Mouse (Mus musculus) hindbrain, embryonic 15.5 days (tissue): ENCODE results near the gene Gm10318. TPM values are rescaled to one million over a fixed set of nuclear protein-coding genes. Genes with fewer than 3 reads are reported as not detected.

Source experiments
- ATAC-seq: fragments of 200-750 bp; cut with Nextera tagmentation; 2 replicates; pipeline ENCODE4 v1.8.0; 2017; ENCODE audit warnings: low read depth, moderate number of reproducible peaks, moderate TSS enrichment; ENCODE audit not compliant: low FRiP score
- H3K27ac ChIP-seq: fragments of 300-500 bp; sonication (generic); replicated peaks from 2 replicates; pipeline ENCODE4 v1.5.1; 2015; ENCODE audit warnings: mild to moderate bottlenecking, inconsistent platforms
- H3K27me3 ChIP-seq: fragments of 300-500 bp; sonication (generic); 2 replicates; pipeline ENCODE4 v1.6.1; 2015; ENCODE audit warnings: control low read depth, inconsistent platforms
- H3K36me3 ChIP-seq: fragments of 300-500 bp; sonication (generic); 2 replicates; pipeline ENCODE4 v1.6.1; 2015; ENCODE audit warnings: control low read depth, inconsistent platforms
- H3K4me1 ChIP-seq: fragments of 300-500 bp; sonication (generic); replicated peaks from 2 replicates; pipeline ENCODE4 v1.6.1; 2015; ENCODE audit warnings: control low read depth, inconsistent platforms
- H3K4me2 ChIP-seq: fragments of 300-500 bp; sonication (generic); 2 replicates; pipeline ENCODE4 v1.6.1; 2015; ENCODE audit warnings: moderate library complexity, mild to moderate bottlenecking, inconsistent platforms
- H3K4me3 ChIP-seq: fragments of 300-500 bp; sonication (generic); 2 replicates; pipeline ENCODE4 v1.5.1; 2015; ENCODE audit warnings: mild to moderate bottlenecking, inconsistent platforms
- H3K9ac ChIP-seq: fragments of 300-500 bp; sonication (generic); 2 replicates; pipeline ENCODE4 v1.6.1; 2015; ENCODE audit warnings: inconsistent platforms
- H3K9me3 ChIP-seq: fragments of 300-500 bp; sonication (generic); 2 replicates; pipeline ENCODE4 v1.6.1; 2016; ENCODE audit warnings: control low read depth, inconsistent platforms
- WGBS: fragments of 180-500 bp; shearing (Covaris S2); methylation state at CpG from one replicate; pipeline ENCODE4 v1.1.7; 2015; 5-methylcytosine and 5-hydroxymethylcytosine counted together
- polyA plus RNA-seq: library from polyadenylated mRNA; unstranded; fragments of >200 nt; fragmentation: Nextera tagmentation; extraction: Ambion mirVana; gene quantifications from 2 replicates; pipeline ENCODE4 v1.2.1, GENCODE M21; 2015

Gene Gm10318
- polyA plus RNA-seq, 1 experiment from 2014 or later, result not detected

GRCm38 (mm10) chr10:77900126-77900525 lies 47.5 kb downstream of the Gm10318 start:
- Histone ChIP-seq H3K9me3 (no peaks in the 10 kb centered on the region), H3K4me3 (no peak overlapping the region), H3K27ac (no peak overlapping the region), H3K27me3 (no peaks in the 10 kb centered on the region), H3K4me1 (peaks cover 37% of the 10 kb centered on the region), H3K36me3 (no peaks in the 10 kb centered on the region), H3K9ac (no peak overlapping the region), H3K4me2 (no peak overlapping the region)
- 76% methylated on average over 7 of the region's 7 CpGs for WGBS
- ATAC-seq, result no peak

GRCm38 (mm10) chr10:77900903-77901818 lies 48.5 kb downstream of the Gm10318 start:
- Histone ChIP-seq H3K4me3 (peak overlapping the region; percentile 59), H3K27ac (peak overlapping the region; percentile 75; the same call in 1 of the 2 replicates), H3K9ac (peak overlapping the region; percentile 63; the same call in 1 of the 2 replicates), H3K36me3 (no peaks in the 10 kb centered on the region), H3K9me3 (no peaks in the 10 kb centered on the region), H3K27me3 (no peaks in the 10 kb centered on the region), H3K4me2 (peak overlapping the region; percentile 68), H3K4me1 (peaks cover 31% of the 10 kb centered on the region)
- 80% methylated on average over 27 of the region's 27 CpGs for WGBS
- ATAC-seq, result no peak

GRCm38 (mm10) chr10:77901871-77902210 lies 49.2 kb downstream of the Gm10318 start:
- peak overlapping the region; percentile 68 for H3K4me2 ChIP-seq
- H3K4me1 ChIP-seq, result peaks cover 31% of the 10 kb centered on the region
- H3K4me3 ChIP-seq, result peak overlapping the region; percentile 59
- no peaks in the 10 kb centered on the region for H3K27me3 ChIP-seq
- under 1% methylated on average over 14 of the region's 14 CpGs for WGBS
- H3K9ac ChIP-seq, result peak overlapping the region; percentile 63
- peak overlapping the region; percentile 75 for H3K27ac ChIP-seq
- no peaks in the 10 kb centered on the region for H3K36me3 ChIP-seq
- H3K9me3 ChIP-seq, result no peaks in the 10 kb centered on the region
- ATAC-seq, result peak; percentile 20; the same call in 1 of the 2 replicates

GRCm38 (mm10) chr10:77902211-77902893 lies 49.7 kb downstream of the Gm10318 start, which contains the start of gene Lrrc3:
Lrrc3 (minus strand) TSS chr10:77902536.
- ATAC-seq, result peak; percentile 84
- peak within 1 kb of the TSS; percentile 59 for H3K4me3 ChIP-seq
- H3K27me3 ChIP-seq, result no peaks in the 10 kb centered on the region
- H3K4me2 ChIP-seq, result peak within 1 kb of the TSS; percentile 68
- peak within 1 kb of the TSS; percentile 75 for H3K27ac ChIP-seq
- no peaks in the 10 kb centered on the region for H3K9me3 ChIP-seq
- H3K4me1 ChIP-seq, result peaks cover 31% of the 10 kb centered on the region
- H3K9ac ChIP-seq, result peak within 1 kb of the TSS; percentile 63
- no peaks in the 10 kb centered on the region for H3K36me3 ChIP-seq
- WGBS, result under 1% methylated on average over 45 of the region's 46 CpGs

- peak; percentile 89 for ATAC-seq
These were observed 50.4 kb downstream of the Gm10318 start for GRCm38 (mm10) chr10:77902894-77903715.

More at GRCm38 (mm10) chr10:77902894-77903715, 50.4 kb downstream of the Gm10318 start:
- Histone ChIP-seq H3K9ac (peak overlapping the region; percentile 52), H3K9me3 (no peaks in the 10 kb centered on the region), H3K4me3 (peak overlapping the region; percentile 59), H3K36me3 (no peaks in the 10 kb centered on the region), H3K4me2 (peak overlapping the region; percentile 68), H3K27me3 (no peaks in the 10 kb centered on the region), H3K27ac (peak overlapping the region; percentile 75), H3K4me1 (peaks cover 31% of the 10 kb centered on the region)
- WGBS, result 8% methylated on average over 35 of the region's 35 CpGs

Other genes with a start within 250 kb of the Gm10318 start
- 282 and 283 TPM in 2 replicates for gene Sumo3, start 246.8 kb upstream of the Gm10318 start, polyA plus RNA-seq
- 2.9 TPM in 1 of 2 replicates, not detected in the other for gene Gm49325, start 246.7 kb upstream of the Gm10318 start, polyA plus RNA-seq
- 83.8 and 90.0 TPM in 2 replicates for gene Ube2g2, start 230.6 kb upstream of the Gm10318 start, polyA plus RNA-seq
- gene Tspear, start 166.3 kb upstream of the Gm10318 start, polyA plus RNA-seq, result 0.99 and 1.3 TPM in 2 replicates
- not detected in 2 replicates for gene Gm19402, start 162.1 kb upstream of the Gm10318 start, polyA plus RNA-seq
- gene Gm9508, start 155.6 kb upstream of the Gm10318 start, polyA plus RNA-seq, result not detected in 2 replicates
- not detected in 2 replicates for gene Gm10272, start 146.2 kb upstream of the Gm10318 start, polyA plus RNA-seq
- not detected in 2 replicates for gene Gm10024, start 141.4 kb upstream of the Gm10318 start, polyA plus RNA-seq
- gene Gm10142, start 137.1 kb upstream of the Gm10318 start, polyA plus RNA-seq, result not detected in 2 replicates
- not detected in 2 replicates for gene Krtap12-1, start 132.3 kb upstream of the Gm10318 start, polyA plus RNA-seq
- gene Gm10100, start 126.4 kb upstream of the Gm10318 start, polyA plus RNA-seq, result not detected in 2 replicates
- gene Gm18596, start 110.2 kb upstream of the Gm10318 start, polyA plus RNA-seq, result not detected in 2 replicates
- gene Gm9736, start 101.5 kb upstream of the Gm10318 start, polyA plus RNA-seq, result not detected in 2 replicates
- not detected in 2 replicates for gene Gm3233, start 93.2 kb upstream of the Gm10318 start, polyA plus RNA-seq
- gene Gm3238, start 81.5 kb upstream of the Gm10318 start, polyA plus RNA-seq, result not detected in 2 replicates
- not detected in 2 replicates for gene Gm7138, start 75.9 kb upstream of the Gm10318 start, polyA plus RNA-seq
- not detected in 2 replicates for gene Gm3250, start 70.3 kb upstream of the Gm10318 start, polyA plus RNA-seq
- not detected in 2 replicates for gene Gm7137, start 64.7 kb upstream of the Gm10318 start, polyA plus RNA-seq
- not detected in 2 replicates for gene Gm9639, start 57.8 kb upstream of the Gm10318 start, polyA plus RNA-seq
- not detected in 2 replicates for gene Gm19668, start 53.7 kb upstream of the Gm10318 start, polyA plus RNA-seq
- not detected in 2 replicates for gene Gm9507, start 41.0 kb upstream of the Gm10318 start, polyA plus RNA-seq
- not detected in 2 replicates for gene Gm2696, start 38.2 kb upstream of the Gm10318 start, polyA plus RNA-seq
- not detected in 2 replicates for gene Krtap10-4, start 25.8 kb upstream of the Gm10318 start, polyA plus RNA-seq
- not detected in 2 replicates for gene Krtap10-10, start 16.9 kb upstream of the Gm10318 start, polyA plus RNA-seq
- not detected in 2 replicates for gene Gm36176, start 6.1 kb upstream of the Gm10318 start, polyA plus RNA-seq
- not detected in 2 replicates for gene Gm3285, start 9.1 kb downstream of the Gm10318 start, polyA plus RNA-seq
- 21.4 and 23.9 TPM in 2 replicates for gene Lrrc3, start 49.7 kb downstream of the Gm10318 start, polyA plus RNA-seq
- gene Trpm2, start 117.7 kb downstream of the Gm10318 start, polyA plus RNA-seq, result 5.4 and 7.1 TPM in 2 replicates
- 46.8 and 54.5 TPM in 2 replicates for gene 1810043G02Rik, start 125.7 kb downstream of the Gm10318 start, polyA plus RNA-seq
- 120 and 126 TPM in 2 replicates for gene Pfkl, start 157.2 kb downstream of the Gm10318 start, polyA plus RNA-seq
- gene Dnmt3l, start 189.1 kb downstream of the Gm10318 start, polyA plus RNA-seq, result not detected in 2 replicates
- gene Aire, start 190.8 kb downstream of the Gm10318 start, polyA plus RNA-seq, result 0.51 TPM in 1 of 2 replicates, not detected in the other
- gene Icosl, start 216.4 kb downstream of the Gm10318 start, polyA plus RNA-seq, result 0.71 and 0.96 TPM in 2 replicates